8 mouse cellular contexts compared by ENCODE assay signal in the genomic region with DNA sequence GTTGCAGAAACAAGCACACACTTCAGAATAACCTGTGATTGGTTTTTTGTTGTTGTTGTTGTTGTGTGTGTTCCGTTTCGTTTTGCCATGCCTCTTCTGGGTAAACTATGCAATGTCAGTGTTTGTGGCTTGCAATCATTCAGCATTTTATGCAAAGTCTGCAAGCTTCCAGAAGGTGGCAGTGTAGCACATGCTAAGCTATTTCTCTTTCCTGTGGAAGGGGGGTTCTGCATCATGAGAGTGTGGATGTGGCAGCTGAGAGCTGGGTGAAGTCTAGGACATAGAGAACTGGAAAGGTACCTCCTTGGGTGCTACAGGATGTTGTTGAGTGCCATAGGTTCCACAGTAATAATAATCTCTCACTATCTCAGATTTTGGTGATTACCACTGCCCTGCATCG. TPM values are rescaled to one million over a fixed set of nuclear protein-coding genes. Genes with fewer than 3 reads are reported as not detected.
A peak's percentile ranks its signal among the peaks of the same experiment; 100 is the strongest.
DNase-seq lines count a peak whose midpoint lies in the region; ATAC-seq and TF ChIP-seq lines count a peak whose summit lies in the region.

No protein-coding gene starts in this region.

- WGBS in forebrain, embryonic 14.5 days, result 73% methylated on average over 3 of the region's 3 CpGs
- WGBS in forebrain, embryonic 11.5 days, result 76% methylated on average over 3 of the region's 3 CpGs
- 69% methylated on average over 3 of the region's 3 CpGs for WGBS in liver, postnatal 0 days (ENCODE audit: insufficient replicate concordance)
- WGBS in liver, embryonic 11.5 days, result 74% methylated on average over 3 of the region's 3 CpGs

- H3K36me3 ChIP-seq in forebrain, embryonic 14.5 days (ENCODE audit: control insufficient read depth, insufficient read depth, low read length), result peaks cover 76% of the 10 kb centered on the region
- peaks cover 3% of the 10 kb centered on the region; the same call in 1 of the 2 replicates for H3K36me3 ChIP-seq in forebrain, embryonic 11.5 days (ENCODE audit: control insufficient read depth, insufficient read depth, low read length)
- H3K36me3 ChIP-seq in liver, postnatal 0 days (replicated peaks; ENCODE audit: insufficient read depth, low read length), result peaks cover 44% of the 10 kb centered on the region
- H3K36me3 ChIP-seq in liver, embryonic 11.5 days (ENCODE audit: control insufficient read depth, insufficient read depth, low read length), result peaks cover 19% of the 10 kb centered on the region; the same call in 1 of the 2 replicates

- no peaks in the 10 kb centered on the region for H3K4me1 ChIP-seq in forebrain, embryonic 14.5 days (ENCODE audit: control insufficient read depth, insufficient read depth, low read length)
- H3K4me1 ChIP-seq in forebrain, embryonic 11.5 days (replicated peaks; ENCODE audit: control insufficient read depth, insufficient read depth, low read length), result no peaks in the 10 kb centered on the region
- H3K4me1 ChIP-seq in liver, postnatal 0 days (ENCODE audit: insufficient read depth), result no peaks in the 10 kb centered on the region; the same call in 1 of the 2 replicates
- no peaks in the 10 kb centered on the region for H3K4me1 ChIP-seq in liver, embryonic 11.5 days (replicated peaks; ENCODE audit: control insufficient read depth, insufficient read depth, low read length)

- no peak overlapping the region for H3K9ac ChIP-seq in forebrain, embryonic 14.5 days (ENCODE audit: low read length)
- no peak overlapping the region for H3K9ac ChIP-seq in forebrain, embryonic 11.5 days (ENCODE audit: low read length)
- no peak overlapping the region for H3K9ac ChIP-seq in liver, postnatal 0 days (replicated peaks)
- H3K9ac ChIP-seq in liver, embryonic 11.5 days (ENCODE audit: low read depth, low read length), result no peak overlapping the region

- TF ChIP-seq EP300 in liver, postnatal 0 days (IDR thresholded peaks at IDR 0.05; ENCODE audit: low read depth), result no peak

- ATAC-seq in forebrain, embryonic 14.5 days, result no peak
- no peak for ATAC-seq in forebrain, embryonic 11.5 days (replicated peaks; ENCODE audit: low FRiP score)
- ATAC-seq in liver, postnatal 0 days, result no peak
- ATAC-seq in liver, embryonic 11.5 days (replicated peaks; ENCODE audit: low FRiP score), result no peak

- H3K27ac ChIP-seq in forebrain, embryonic 14.5 days (ENCODE audit: low read depth, low read length), result no peak overlapping the region
- no peak overlapping the region for H3K27ac ChIP-seq in forebrain, embryonic 11.5 days (ENCODE audit: low read depth, low read length)
- H3K27ac ChIP-seq in liver, postnatal 0 days (ENCODE audit: low read depth), result no peak overlapping the region
- H3K27ac ChIP-seq in liver, embryonic 11.5 days (ENCODE audit: low read depth, low read length), result no peak overlapping the region

- no peaks in the 10 kb centered on the region for H3K27me3 ChIP-seq in forebrain, embryonic 14.5 days (replicated peaks; ENCODE audit: control insufficient read depth, insufficient read depth, low read length)
- no peaks in the 10 kb centered on the region for H3K27me3 ChIP-seq in forebrain, embryonic 11.5 days (ENCODE audit: control insufficient read depth, insufficient read depth, low read length)
- no peaks in the 10 kb centered on the region for H3K27me3 ChIP-seq in liver, postnatal 0 days (ENCODE audit: insufficient read depth, low read length)
- no peaks in the 10 kb centered on the region for H3K27me3 ChIP-seq in liver, embryonic 11.5 days (replicated peaks; ENCODE audit: control insufficient read depth, insufficient read depth, low read length)

- DNase-seq in forebrain, embryonic 14.5 days (ENCODE audit: low spot score), result peak; percentile 77
- no peak for DNase-seq in forebrain, embryonic 11.5 days (ENCODE audit: low spot score)
- DNase-seq in liver, postnatal 0 days, result peak; percentile 33
- no peak for DNase-seq in liver, embryonic 11.5 days (ENCODE audit: low spot score)
- peak; percentile 65 for DNase-seq in brain, adult 2 months (ENCODE audit: low read depth, low spot score)
- DNase-seq in mesoderm, embryonic 11.5 days (ENCODE audit: low read depth, low spot score), result peak; percentile 33
- DNase-seq in frontal cortex, postnatal 36 days (ENCODE audit: low spot score in 2 of 2), result no peak
- no peak for DNase-seq in heart, adult 9 months (ENCODE audit: low spot score in 2 of 2)

- H3K4me3 ChIP-seq in forebrain, embryonic 14.5 days (ENCODE audit: low read depth, low read length), result no peak overlapping the region
- no peak overlapping the region for H3K4me3 ChIP-seq in forebrain, embryonic 11.5 days (ENCODE audit: low read depth, low read length)
- no peak overlapping the region for H3K4me3 ChIP-seq in liver, postnatal 0 days (ENCODE audit: low read depth, low read length)
- no peak overlapping the region for H3K4me3 ChIP-seq in liver, embryonic 11.5 days (ENCODE audit: low read depth, low read length)

- peak; percentile 76 for TF ChIP-seq CTCF in liver, postnatal 0 days (IDR thresholded peaks at IDR 0.05; ENCODE audit: low read depth)

- no peaks in the 10 kb centered on the region for H3K9me3 ChIP-seq in forebrain, embryonic 14.5 days (replicated peaks; ENCODE audit: control insufficient read depth, low read length)
- no peaks in the 10 kb centered on the region for H3K9me3 ChIP-seq in forebrain, embryonic 11.5 days (ENCODE audit: control insufficient read depth, low read length)
- H3K9me3 ChIP-seq in liver, postnatal 0 days (ENCODE audit: low read length), result no peaks in the 10 kb centered on the region
- no peaks in the 10 kb centered on the region for H3K9me3 ChIP-seq in liver, embryonic 11.5 days (ENCODE audit: control insufficient read depth, low read length)

- no peak overlapping the region for H3K4me2 ChIP-seq in forebrain, embryonic 14.5 days (ENCODE audit: low read length)
- no peak overlapping the region for H3K4me2 ChIP-seq in forebrain, embryonic 11.5 days (ENCODE audit: low read depth, low read length, severe bottlenecking)
- no peak overlapping the region for H3K4me2 ChIP-seq in liver, postnatal 0 days (ENCODE audit: low read depth, low read length)
- H3K4me2 ChIP-seq in liver, embryonic 11.5 days, result no peak overlapping the region

RNA-seq across cellular contexts. Expression of gene Cops7b, which starts 15.8 kb away (rescaled TPM):
- 61.7 and 65.4 TPM in 2 replicates for polyA plus RNA-seq in forebrain, embryonic 14.5 days (2014; fragmentation: Nextera tagmentation; extraction: Ambion mirVana)
- 57.1 and 62.3 TPM in 2 replicates for polyA plus RNA-seq in forebrain, embryonic 11.5 days (2014; fragmentation: Nextera tagmentation; extraction: Ambion mirVana)
- polyA plus RNA-seq in liver, postnatal 0 days (2015; fragmentation: Nextera tagmentation; extraction: Ambion mirVana), result 8.5 and 9.8 TPM in 2 replicates
- polyA plus RNA-seq in liver, embryonic 11.5 days (2014; fragmentation: Nextera tagmentation; extraction: Ambion mirVana), result 30.8 and 33.4 TPM in 2 replicates

RNA-seq across cellular contexts. Expression of gene Pde6d, which starts 16.1 kb away (rescaled TPM):
- polyA plus RNA-seq in forebrain, embryonic 14.5 days (2014; fragmentation: Nextera tagmentation; extraction: Ambion mirVana), result 78.1 and 86.3 TPM in 2 replicates
- 81.0 and 88.0 TPM in 2 replicates for polyA plus RNA-seq in forebrain, embryonic 11.5 days (2014; fragmentation: Nextera tagmentation; extraction: Ambion mirVana)
- 25.2 and 29.6 TPM in 2 replicates for polyA plus RNA-seq in liver, postnatal 0 days (2015; fragmentation: Nextera tagmentation; extraction: Ambion mirVana)
- 48.1 and 52.1 TPM in 2 replicates for polyA plus RNA-seq in liver, embryonic 11.5 days (2014; fragmentation: Nextera tagmentation; extraction: Ambion mirVana)

Comparison
In these comparisons a context has a peak if more than half of its experiments do, and no peak if none do; other contexts are left out.
1. DNase-seq: peak in forebrain, embryonic 14.5 days (single experiment), liver, postnatal 0 days (single experiment), brain, adult 2 months (single experiment) and mesoderm, embryonic 11.5 days (single experiment); none in forebrain, embryonic 11.5 days (single experiment), liver, embryonic 11.5 days (single experiment), frontal cortex, postnatal 36 days (0 of 2) and heart, adult 9 months (0 of 2).